Comparison of ENCODE assay signal across 17 mouse cellular contexts in genomic region chr12:98501528-98502280, GRCm38 (mm10).
A peak's percentile ranks its signal among the peaks of the same experiment; 100 is the strongest.
DNase-seq lines count a peak whose midpoint lies in the region; ATAC-seq and TF ChIP-seq lines count a peak whose summit lies in the region.
"Had no signal": no experiment of that assay in that cellular context is flagged by ENCODE, and none has a peak within 500 bp of the region (broad histone marks: within the 10 kb centered on the region; RNA-seq: fewer than 3 reads in every experiment).

No protein-coding gene starts in this region.

- H3K9me3 ChIP-seq in midbrain, embryonic 12.5 days = no peaks in the 10 kb centered on the region
- no peaks in the 10 kb centered on the region for H3K9me3 ChIP-seq in midbrain, embryonic 11.5 days (ENCODE audit: control insufficient read depth, low read length)
- H3K9me3 ChIP-seq in hindbrain, embryonic 16.5 days (ENCODE audit: control insufficient read depth, low read length) = no peaks in the 10 kb centered on the region
- H3K9me3 ChIP-seq in midbrain, embryonic 15.5 days = no peaks in the 10 kb centered on the region
- H3K9me3 ChIP-seq: forebrain, embryonic 12.5 days; heart, embryonic 13.5 days; lung, embryonic 15.5 days; stomach, embryonic 15.5 days had no signal

- DNase-seq in midbrain, embryonic 11.5 days (ENCODE audit: low spot score, missing footprints) = no peak
- no peak for DNase-seq in left cerebral cortex, adult 2 months (ENCODE audit: extremely low spot score in 1 of 2, low spot score in 2 of 2)
- no peak for DNase-seq in right cerebral cortex, adult 18-20 months
- DNase-seq in frontal cortex, adult 2 months (ENCODE audit: extremely low spot score in 1 of 2, low spot score in 1 of 2) = no peak
- DNase-seq: adrenal gland, postnatal 36 days; cerebellum, adult 9-10 months; heart, postnatal 36 days had no signal

- no peak overlapping the region for H3K4me3 ChIP-seq in midbrain, embryonic 12.5 days
- no peak overlapping the region for H3K4me3 ChIP-seq in midbrain, embryonic 11.5 days (ENCODE audit: low read depth, low read length)
- H3K4me3 ChIP-seq in hindbrain, embryonic 16.5 days (ENCODE audit: low read length) = no peak overlapping the region
- no peak overlapping the region for H3K4me3 ChIP-seq in midbrain, embryonic 15.5 days
- no peak overlapping the region for H3K4me3 ChIP-seq in left cerebral cortex, adult 2 months
- H3K4me3 ChIP-seq: forebrain, embryonic 12.5 days; heart, embryonic 13.5 days; lung, embryonic 15.5 days; stomach, embryonic 15.5 days had no signal

- no peak overlapping the region for H3K4me2 ChIP-seq in midbrain, embryonic 12.5 days (replicated peaks)
- H3K4me2 ChIP-seq in midbrain, embryonic 11.5 days = no peak overlapping the region
- no peak overlapping the region for H3K4me2 ChIP-seq in hindbrain, embryonic 16.5 days (ENCODE audit: low read length)
- no peak overlapping the region for H3K4me2 ChIP-seq in midbrain, embryonic 15.5 days
- H3K4me2 ChIP-seq: forebrain, embryonic 12.5 days; heart, embryonic 13.5 days; lung, embryonic 15.5 days; stomach, embryonic 15.5 days had no signal

- peaks cover 10% of the 10 kb centered on the region for H3K36me3 ChIP-seq in midbrain, embryonic 12.5 days
- H3K36me3 ChIP-seq in midbrain, embryonic 11.5 days (ENCODE audit: control insufficient read depth, insufficient read depth, low read length) = no peaks in the 10 kb centered on the region
- H3K36me3 ChIP-seq in hindbrain, embryonic 16.5 days (ENCODE audit: control insufficient read depth, insufficient read depth, low read length) = no peaks in the 10 kb centered on the region
- H3K36me3 ChIP-seq in midbrain, embryonic 15.5 days (replicated peaks) = no peaks in the 10 kb centered on the region
- H3K36me3 ChIP-seq: G1E; heart, embryonic 13.5 days; lung, embryonic 15.5 days; stomach, embryonic 15.5 days had no signal

- TF ChIP-seq CTCF in left cerebral cortex, adult 2 months (IDR thresholded peaks at IDR 0.05) = no peak

- no peak overlapping the region for H3K9ac ChIP-seq in midbrain, embryonic 12.5 days (replicated peaks)
- H3K9ac ChIP-seq in midbrain, embryonic 11.5 days (ENCODE audit: low read length) = no peak overlapping the region
- no peak overlapping the region for H3K9ac ChIP-seq in hindbrain, embryonic 16.5 days (ENCODE audit: low read depth, low read length)
- no peak overlapping the region for H3K9ac ChIP-seq in midbrain, embryonic 15.5 days
- H3K9ac ChIP-seq: forebrain, embryonic 12.5 days; heart, embryonic 13.5 days; lung, embryonic 15.5 days; stomach, embryonic 15.5 days had no signal

- 70% methylated on average over 11 of the region's 11 CpGs for WGBS in midbrain, embryonic 12.5 days
- WGBS in midbrain, embryonic 11.5 days = 75% methylated on average over 11 of the region's 11 CpGs
- WGBS in hindbrain, embryonic 16.5 days = 60% methylated on average over 11 of the region's 11 CpGs
- WGBS in midbrain, embryonic 15.5 days = 53% methylated on average over 11 of the region's 11 CpGs

- H3K27ac ChIP-seq in midbrain, embryonic 12.5 days (replicated peaks) = 0 out of 2 replicates have a peak overlapping the region, but pooled peaks have one; percentile 54
- H3K27ac ChIP-seq in midbrain, embryonic 11.5 days (ENCODE audit: low read depth, low read length) = no peak overlapping the region
- no peak overlapping the region for H3K27ac ChIP-seq in hindbrain, embryonic 16.5 days (ENCODE audit: low read depth, low read length)
- H3K27ac ChIP-seq in midbrain, embryonic 15.5 days = peak overlapping the region; percentile 56
- H3K27ac ChIP-seq in left cerebral cortex, adult 2 months = no peak overlapping the region
- H3K27ac ChIP-seq: forebrain, embryonic 12.5 days; heart, embryonic 13.5 days; lung, embryonic 15.5 days; macrophage; stomach, embryonic 15.5 days had no signal

- ATAC-seq in midbrain, embryonic 12.5 days (ENCODE audit: low FRiP score, low read depth) = peak; percentile 62; the same call in 1 of the 2 replicates
- no peak for ATAC-seq in midbrain, embryonic 11.5 days (ENCODE audit: low FRiP score)
- peak; percentile 50 for ATAC-seq in hindbrain, embryonic 16.5 days
- ATAC-seq in midbrain, embryonic 15.5 days (replicated peaks) = peak; percentile 62
- ATAC-seq: intestine, postnatal 0 days had no signal

- intact Hi-C loops in left cerebral cortex, adult 2 months (cut with DNase I) = no loop called here

- no peaks in the 10 kb centered on the region for H3K27me3 ChIP-seq in midbrain, embryonic 12.5 days
- no peaks in the 10 kb centered on the region for H3K27me3 ChIP-seq in midbrain, embryonic 11.5 days (ENCODE audit: control insufficient read depth, insufficient read depth, low read length)
- no peaks in the 10 kb centered on the region for H3K27me3 ChIP-seq in hindbrain, embryonic 16.5 days (replicated peaks; ENCODE audit: control insufficient read depth, insufficient read depth, low read length)
- H3K27me3 ChIP-seq in midbrain, embryonic 15.5 days (replicated peaks) = no peaks in the 10 kb centered on the region
- H3K27me3 ChIP-seq: forebrain, embryonic 12.5 days; heart, embryonic 13.5 days; lung, embryonic 15.5 days; stomach, embryonic 15.5 days had no signal

- peaks cover 7% of the 10 kb centered on the region; the same call in 1 of the 2 replicates for H3K4me1 ChIP-seq in midbrain, embryonic 12.5 days
- H3K4me1 ChIP-seq in midbrain, embryonic 11.5 days (ENCODE audit: control insufficient read depth, insufficient read depth, low read length) = no peaks in the 10 kb centered on the region
- H3K4me1 ChIP-seq in hindbrain, embryonic 16.5 days (ENCODE audit: control insufficient read depth, insufficient read depth, low read depth, low read length) = peaks cover 3% of the 10 kb centered on the region; the same call in 1 of the 2 replicates
- H3K4me1 ChIP-seq in midbrain, embryonic 15.5 days = peaks cover 14% of the 10 kb centered on the region
- H3K4me1 ChIP-seq: forebrain, embryonic 12.5 days; heart, embryonic 13.5 days; lung, embryonic 15.5 days; stomach, embryonic 15.5 days had no signal

Comparison
In these comparisons a context has a peak if more than half of its experiments do, and no peak if none do; other contexts are left out.
1. H3K27ac ChIP-seq: peak in midbrain, embryonic 12.5 days (single experiment) and midbrain, embryonic 15.5 days (single experiment); none in midbrain, embryonic 11.5 days (single experiment), hindbrain, embryonic 16.5 days (single experiment) and left cerebral cortex, adult 2 months (single experiment).